Mouse (Mus musculus): ENCODE measurements around the gene Pf4. TPM values are rescaled to one million over a fixed set of nuclear protein-coding genes. Genes with fewer than 3 reads are reported as not detected.

Gene Pf4
- polyA plus RNA-seq (2012; rRNA removed) = 189 and 240 TPM in 2 replicates

DNA sequence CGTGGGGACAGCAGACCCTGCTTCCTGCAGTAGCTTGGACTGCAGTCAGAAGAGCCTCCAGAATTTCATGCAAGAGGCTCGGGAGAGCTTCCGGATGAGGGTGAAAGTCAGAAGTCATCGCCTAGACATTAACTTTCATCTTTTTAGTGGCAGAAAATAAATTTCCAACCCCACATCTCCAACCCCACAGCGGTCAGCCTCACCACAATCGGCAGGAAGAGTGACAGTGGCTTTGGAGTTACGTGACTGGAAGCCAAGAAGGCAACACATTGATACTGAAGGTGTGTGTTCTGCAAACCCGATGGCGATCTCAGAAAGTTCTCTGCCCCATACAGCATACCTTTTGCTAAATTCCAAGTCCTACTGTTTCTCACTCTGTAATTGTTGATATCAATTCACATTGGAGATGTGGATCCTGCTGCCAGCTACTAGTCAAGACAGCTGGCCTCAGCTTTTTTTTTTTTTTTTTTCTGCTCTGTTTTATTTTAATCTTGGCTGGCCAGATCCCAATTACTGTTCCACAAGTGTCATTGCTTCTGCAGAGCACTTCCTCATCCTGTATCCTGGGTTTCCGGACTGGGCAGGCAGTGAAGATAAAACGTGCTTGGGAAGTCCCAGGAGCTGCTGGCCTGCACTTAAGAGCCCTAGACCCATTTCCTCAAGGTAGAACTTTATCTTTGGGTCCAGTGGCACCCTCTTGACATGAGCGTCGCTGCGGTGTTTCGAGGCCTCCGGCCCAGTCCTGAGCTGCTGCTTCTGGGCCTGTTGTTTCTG, at the start of gene Pf4:
TSS of gene Pf4 (plus strand) at position 556 of the 774 bp plus-strand sequence.
- no peaks in the 10 kb centered on the region for H3K4me1 ChIP-seq (ENCODE audit: control insufficient read depth, insufficient read depth, insufficient read length)
- H3K27me3 ChIP-seq (ENCODE audit: control insufficient read depth, insufficient read depth, low read length) = no peaks in the 10 kb centered on the region
- no peaks in the 10 kb centered on the region for H3K36me3 ChIP-seq (ENCODE audit: control insufficient read depth, insufficient read depth, low read length)
- TF ChIP-seq POLR2A (IDR thresholded peaks at IDR 0.05; ENCODE audit: low read depth, low read length) = no peak
- TF ChIP-seq CTCF (IDR thresholded peaks at IDR 0.05; ENCODE audit: extremely low read depth, insufficient read depth, insufficient read length, insufficient replicate concordance) = no peak
- H3K27ac ChIP-seq (ENCODE audit: insufficient read depth, low read length) = no peak within 1 kb of the TSS
- no peak for DNase-seq (ENCODE audit: low read depth in 1 of 2, low spot score in 2 of 2)
- H3K4me3 ChIP-seq (ENCODE audit: extremely low read depth, insufficient read depth, insufficient read length) = no peak within 1 kb of the TSS
- WGBS = 16% methylated on average over 16 of the region's 16 CpGs

DNA sequence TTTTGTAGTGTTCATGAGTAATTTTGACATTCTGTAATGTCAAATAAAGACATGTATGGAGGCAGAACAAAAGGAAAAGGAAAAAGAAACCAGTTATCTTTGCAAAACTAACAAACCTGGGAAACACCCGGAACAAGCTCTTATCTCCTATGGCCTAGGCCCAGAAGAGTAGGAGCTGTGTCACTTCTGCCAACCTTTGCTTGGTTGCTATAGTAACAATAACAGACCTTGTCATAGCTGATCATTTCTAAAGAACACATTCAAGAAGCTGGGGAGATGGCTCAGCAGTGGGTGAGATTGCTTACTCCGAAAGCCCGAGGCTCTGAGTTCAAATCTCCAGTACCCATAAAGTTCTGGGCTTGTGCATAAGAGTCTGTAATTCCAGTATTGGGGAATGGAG, 49.6 kb upstream of the Pf4 start:
- Histone ChIP-seq H3K4me3 (ENCODE audit: extremely low read depth, insufficient read depth, insufficient read length) (no peak overlapping the region), H3K4me1 (ENCODE audit: control insufficient read depth, insufficient read depth, insufficient read length) (no peaks in the 10 kb centered on the region), H3K27me3 (ENCODE audit: control insufficient read depth, insufficient read depth, low read length) (no peaks in the 10 kb centered on the region), H3K27ac (ENCODE audit: insufficient read depth, low read length) (no peak overlapping the region), H3K36me3 (ENCODE audit: control insufficient read depth, insufficient read depth, low read length) (no peaks in the 10 kb centered on the region)
- no peak for DNase-seq (ENCODE audit: low read depth in 1 of 2, low spot score in 2 of 2)
- 92% methylated on average over 3 of the region's 3 CpGs for WGBS
- TF ChIP-seq POLR2A (IDR thresholded peaks at IDR 0.05; ENCODE audit: low read depth, low read length) = no peak
- TF ChIP-seq CTCF (IDR thresholded peaks at IDR 0.05; ENCODE audit: extremely low read depth, insufficient read depth, insufficient read length, insufficient replicate concordance) = no peak

DNA sequence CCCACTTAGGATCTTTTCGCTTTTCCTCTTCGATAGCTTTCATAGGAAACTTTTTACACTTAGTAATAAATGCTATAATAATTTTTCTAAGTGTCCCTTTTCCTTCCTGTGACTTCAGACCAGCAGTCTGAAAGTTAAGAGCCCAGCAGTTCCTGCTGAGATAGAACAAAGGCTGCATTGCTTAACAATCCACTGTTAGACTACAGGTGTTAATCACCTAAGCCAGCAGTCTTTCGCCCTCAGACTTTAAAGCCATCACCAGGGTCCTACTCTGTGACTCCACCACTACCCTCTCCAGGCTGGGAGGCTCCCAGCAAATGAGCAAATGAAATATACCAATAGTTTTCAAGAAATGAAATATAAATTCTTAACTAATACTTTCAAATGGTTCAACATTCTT, 44.0 kb upstream of the Pf4 start:
- H3K4me1 ChIP-seq (ENCODE audit: control insufficient read depth, insufficient read depth, insufficient read length) = no peaks in the 10 kb centered on the region
- H3K36me3 ChIP-seq (ENCODE audit: control insufficient read depth, insufficient read depth, low read length) = no peaks in the 10 kb centered on the region
- no peaks in the 10 kb centered on the region for H3K27me3 ChIP-seq (ENCODE audit: control insufficient read depth, insufficient read depth, low read length)
- WGBS = 80% methylated on average over 3 of the region's 3 CpGs
- no peak overlapping the region for H3K4me3 ChIP-seq (ENCODE audit: extremely low read depth, insufficient read depth, insufficient read length)
- no peak for DNase-seq (ENCODE audit: low read depth in 1 of 2, low spot score in 2 of 2)
- TF ChIP-seq POLR2A (IDR thresholded peaks at IDR 0.05; ENCODE audit: low read depth, low read length) (no peak), CTCF (IDR thresholded peaks at IDR 0.05; ENCODE audit: extremely low read depth, insufficient read depth, insufficient read length, insufficient replicate concordance) (no peak)
- no peak overlapping the region for H3K27ac ChIP-seq (ENCODE audit: insufficient read depth, low read length)

GRCm38 (mm10) chr5:90731480-90731879, 40.8 kb upstream of the Pf4 start:
- Histone ChIP-seq H3K4me1 (ENCODE audit: control insufficient read depth, insufficient read depth, insufficient read length) (no peaks in the 10 kb centered on the region), H3K36me3 (ENCODE audit: control insufficient read depth, insufficient read depth, low read length) (no peaks in the 10 kb centered on the region), H3K27me3 (ENCODE audit: control insufficient read depth, insufficient read depth, low read length) (no peaks in the 10 kb centered on the region), H3K27ac (ENCODE audit: insufficient read depth, low read length) (no peak overlapping the region), H3K4me3 (ENCODE audit: extremely low read depth, insufficient read depth, insufficient read length) (no peak overlapping the region)
- no peak for DNase-seq (ENCODE audit: low read depth in 1 of 2, low spot score in 2 of 2)
- 55% methylated on average over 4 of the region's 4 CpGs for WGBS
- TF ChIP-seq CTCF (IDR thresholded peaks at IDR 0.05; ENCODE audit: extremely low read depth, insufficient read depth, insufficient read length, insufficient replicate concordance) = no peak
- no peak for TF ChIP-seq POLR2A (IDR thresholded peaks at IDR 0.05; ENCODE audit: low read depth, low read length)

DNA sequence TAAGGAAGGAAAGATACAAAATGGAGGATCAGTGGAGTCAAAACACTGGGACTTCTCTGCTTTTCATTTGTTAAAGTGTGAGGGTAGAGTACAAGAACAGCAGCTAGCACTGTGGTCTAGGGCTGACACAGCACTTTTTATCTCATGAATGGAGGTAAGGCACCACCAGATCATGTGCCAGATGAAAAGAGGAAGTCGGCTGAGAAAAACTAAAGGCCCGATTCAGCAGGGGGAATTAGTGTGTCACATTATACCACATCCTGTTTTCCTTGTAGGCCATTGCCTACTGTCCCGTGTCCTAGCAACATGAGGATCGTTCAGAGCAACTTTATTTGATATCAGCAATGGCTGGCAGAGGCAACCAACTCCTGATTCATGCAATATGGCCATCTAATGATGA, 30.2 kb upstream of the Pf4 start:
- peak; percentile 8 to 69 for DNase-seq (ENCODE audit: low read depth in 1 of 2, low spot score in 2 of 2)
- 3% methylated on average over 4 of the region's 4 CpGs for WGBS
- H3K27ac ChIP-seq (ENCODE audit: insufficient read depth, low read length) = no peak overlapping the region
- TF ChIP-seq CTCF (IDR thresholded peaks at IDR 0.05; ENCODE audit: extremely low read depth, insufficient read depth, insufficient read length, insufficient replicate concordance) (no peak), POLR2A (IDR thresholded peaks at IDR 0.05; ENCODE audit: low read depth, low read length) (no peak)
- H3K4me1 ChIP-seq (ENCODE audit: control insufficient read depth, insufficient read depth, insufficient read length) = no peaks in the 10 kb centered on the region
- no peaks in the 10 kb centered on the region for H3K36me3 ChIP-seq (ENCODE audit: control insufficient read depth, insufficient read depth, low read length)
- H3K4me3 ChIP-seq (ENCODE audit: extremely low read depth, insufficient read depth, insufficient read length) = no peak overlapping the region
- no peaks in the 10 kb centered on the region for H3K27me3 ChIP-seq (ENCODE audit: control insufficient read depth, insufficient read depth, low read length)

GRCm38 (mm10) chr5:90753934-90754333, 18.3 kb upstream of the Pf4 start:
- WGBS = 97% methylated on average over 1 of the region's 1 CpGs
- no peaks in the 10 kb centered on the region for H3K36me3 ChIP-seq (ENCODE audit: control insufficient read depth, insufficient read depth, low read length)
- H3K4me3 ChIP-seq (ENCODE audit: extremely low read depth, insufficient read depth, insufficient read length) = no peak overlapping the region
- H3K27ac ChIP-seq (ENCODE audit: insufficient read depth, low read length) = no peak overlapping the region
- TF ChIP-seq CTCF (IDR thresholded peaks at IDR 0.05; ENCODE audit: extremely low read depth, insufficient read depth, insufficient read length, insufficient replicate concordance) (no peak), POLR2A (IDR thresholded peaks at IDR 0.05; ENCODE audit: low read depth, low read length) (no peak)
- H3K27me3 ChIP-seq (ENCODE audit: control insufficient read depth, insufficient read depth, low read length) = no peaks in the 10 kb centered on the region
- no peaks in the 10 kb centered on the region for H3K4me1 ChIP-seq (ENCODE audit: control insufficient read depth, insufficient read depth, insufficient read length)
- no peak for DNase-seq (ENCODE audit: low read depth in 1 of 2, low spot score in 2 of 2)

DNA sequence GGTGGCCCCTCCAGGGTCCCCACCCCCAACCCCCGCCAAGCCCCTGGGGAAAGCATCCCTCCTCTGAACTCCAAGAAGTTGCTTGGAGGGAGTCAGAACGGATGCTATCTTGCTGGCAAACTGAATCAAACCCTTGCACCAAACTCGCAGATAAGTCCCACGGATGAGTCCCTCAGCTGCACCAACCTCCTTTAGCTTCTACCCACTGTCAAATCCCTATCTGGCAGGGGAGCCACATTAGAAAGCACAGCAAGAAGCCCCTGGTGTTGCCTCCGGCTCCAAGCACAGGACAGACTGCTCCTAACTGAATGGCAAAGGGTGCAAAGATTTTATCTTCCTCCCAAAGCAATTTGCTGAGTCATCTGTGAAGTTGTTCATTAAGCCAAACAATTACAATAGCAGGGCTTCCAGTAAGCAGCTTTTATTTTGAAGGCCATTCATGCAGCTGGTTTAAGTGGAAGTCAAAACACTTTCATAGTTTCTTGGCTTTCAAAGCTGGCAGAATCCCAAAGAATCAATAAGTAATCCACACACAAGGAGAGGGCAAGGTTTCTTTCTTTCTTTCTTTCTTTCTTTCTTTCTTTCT, 14.1 kb upstream of the Pf4 start:
- Histone ChIP-seq H3K27me3 (ENCODE audit: control insufficient read depth, insufficient read depth, low read length) (peaks cover 2% of the 10 kb centered on the region; the same call in 1 of the 2 replicates), H3K27ac (ENCODE audit: insufficient read depth, low read length) (no peak overlapping the region), H3K4me1 (ENCODE audit: control insufficient read depth, insufficient read depth, insufficient read length) (no peaks in the 10 kb centered on the region), H3K4me3 (ENCODE audit: extremely low read depth, insufficient read depth, insufficient read length) (no peak overlapping the region), H3K36me3 (ENCODE audit: control insufficient read depth, insufficient read depth, low read length) (no peaks in the 10 kb centered on the region)
- TF ChIP-seq CTCF (IDR thresholded peaks at IDR 0.05; ENCODE audit: extremely low read depth, insufficient read depth, insufficient read length, insufficient replicate concordance) (no peak), POLR2A (IDR thresholded peaks at IDR 0.05; ENCODE audit: low read depth, low read length) (no peak)
- DNase-seq (ENCODE audit: low read depth in 1 of 2, low spot score in 2 of 2) = no peak
- 62% methylated on average over 5 of the region's 5 CpGs for WGBS
